Mouse (Mus musculus) ES-E14 (cell line): ENCODE data around the gene Spin1. TPM values are rescaled to one million over a fixed set of nuclear protein-coding genes. Genes with fewer than 3 reads are reported as not detected.
"Not testable (repeated sequence)": the region's sequence is repeated elsewhere in the genome, so short reads cannot be mapped to it uniquely, and the experiment has no call there.

Experiments used
- DNase-seq: peaks from one replicate; pipeline ENCODE4 v3.0.0-alpha.2; 2013; ENCODE audit warnings: low read depth, low spot score
- H3K27ac ChIP-seq: 2 replicates; pipeline ENCODE4 v1.5.1; 2012; ENCODE audit warnings: low read depth, mild to moderate bottlenecking, low read length, moderate library complexity, mixed read lengths; ENCODE audit not compliant: poor library complexity, insufficient read depth, severe bottlenecking
- H3K36me3 ChIP-seq: 2 replicates; pipeline ENCODE4 v1.6.1; 2012; ENCODE audit warnings: mild to moderate bottlenecking, low read length, moderate library complexity, mixed read lengths; ENCODE audit not compliant: control insufficient read depth, poor library complexity, insufficient read depth, severe bottlenecking
- H3K4me1 ChIP-seq, 2 experiments: fragments of 150-350 bp in 1 of 2; sonication (generic) in 1 of 2; 2 replicates each; pipeline ENCODE4 v1.6.1; 2012; ENCODE audit warnings: low read length in 2 of 2, mild to moderate bottlenecking in 1 of 2, mixed read lengths in 1 of 2; ENCODE audit not compliant: control insufficient read depth in 2 of 2, insufficient read depth in 2 of 2, poor library complexity in 1 of 2
- H3K4me3 ChIP-seq, 2 experiments: fragments of 150-350 bp in 1 of 2; sonication (generic) in 1 of 2; 2 replicates each; pipeline ENCODE4 v1.5.1; 2012; ENCODE audit warnings: low read length in 2 of 2, low read depth in 1 of 2, mild to moderate bottlenecking in 1 of 2, mixed read lengths in 1 of 2; ENCODE audit not compliant: insufficient read depth in 1 of 2, poor library complexity in 1 of 2, severe bottlenecking in 1 of 2
- H3K9ac ChIP-seq: 2 replicates; pipeline ENCODE4 v1.6.1; 2012; ENCODE audit warnings: low read depth, mild to moderate bottlenecking, low read length, mixed read lengths; ENCODE audit not compliant: poor library complexity, insufficient read depth, severe bottlenecking
- H3K9me3 ChIP-seq: fragments of 150-350 bp; sonication (generic); 2 replicates; pipeline ENCODE4 v1.6.1; 2012; ENCODE audit warnings: low read depth, mild to moderate bottlenecking, low read length; ENCODE audit not compliant: control insufficient read depth, insufficient read depth
- CHD2 ChIP-seq: IDR thresholded peaks from 2 replicates; pipeline ENCODE4 v1.6.1; 2014; ENCODE audit warnings: mild to moderate bottlenecking, low read depth, low read length, inconsistent platforms
- HCFC1 ChIP-seq: IDR thresholded peaks from 2 replicates; pipeline ENCODE4 v1.6.1; 2012; ENCODE audit warnings: low read length, inconsistent platforms, borderline replicate concordance; ENCODE audit not compliant: insufficient read depth
- MAFK ChIP-seq: IDR thresholded peaks from 2 replicates; pipeline ENCODE4 v1.6.1; 2014; ENCODE audit warnings: mild to moderate bottlenecking, low read depth, low read length, inconsistent platforms; ENCODE audit not compliant: insufficient read depth
- ZC3H11A ChIP-seq: IDR thresholded peaks from 2 replicates; pipeline ENCODE4 v1.6.1; 2012; ENCODE audit warnings: low read depth, mild to moderate bottlenecking, inconsistent platforms, low read length, borderline replicate concordance
- ZNF384 ChIP-seq: IDR thresholded peaks from 2 replicates; pipeline ENCODE4 v1.6.1; 2012; ENCODE audit warnings: low read depth, low read length, inconsistent platforms
- in situ Hi-C, 2 experiments: fragments of 600-800 bp; cut with MboI; formaldehyde crosslinking; loops; one replicate each; pipeline ENCODE4 v1.15.1; 2025; ENCODE audit warnings: low sequenced_read_pairs in 2 of 2, inconsistent platforms in 1 of 2; ENCODE audit not compliant: unreplicated experiment in 2 of 2
- total RNA-seq: library from RNA; depleted of rRNA; stranded (reverse); fragments of 300-350 nt; gene quantifications from 2 replicates; pipeline ENCODE4 v1.2.3, GENCODE M21; 2012

Spin1 gene
- total RNA-seq, 1 experiment = 36.4 TPM

- H3K9ac ChIP-seq = no peak overlapping the region
- H3K9me3 ChIP-seq = no peaks in the 10 kb centered on the region
- no peak for DNase-seq
- H3K36me3 ChIP-seq = peaks cover 13% of the 10 kb centered on the region
- no peak overlapping the region; the same call in 1 of the 2 replicates for H3K27ac ChIP-seq
- TF ChIP-seq MAFK (no peak), CHD2 (no peak), ZNF384 (no peak), HCFC1 (no peak), ZC3H11A (no peak)
- in situ Hi-C loops = no loop called here
- peaks cover 2 to 8% of the 10 kb centered on the region in 2 experiments; a peak in 3 of 4 replicates for H3K4me1 ChIP-seq
- H3K4me3 ChIP-seq = no peak overlapping the region
Measured at GRCm38 (mm10) chr13:51109517-51109916, 8.8 kb downstream of the Spin1 start.

DNA sequence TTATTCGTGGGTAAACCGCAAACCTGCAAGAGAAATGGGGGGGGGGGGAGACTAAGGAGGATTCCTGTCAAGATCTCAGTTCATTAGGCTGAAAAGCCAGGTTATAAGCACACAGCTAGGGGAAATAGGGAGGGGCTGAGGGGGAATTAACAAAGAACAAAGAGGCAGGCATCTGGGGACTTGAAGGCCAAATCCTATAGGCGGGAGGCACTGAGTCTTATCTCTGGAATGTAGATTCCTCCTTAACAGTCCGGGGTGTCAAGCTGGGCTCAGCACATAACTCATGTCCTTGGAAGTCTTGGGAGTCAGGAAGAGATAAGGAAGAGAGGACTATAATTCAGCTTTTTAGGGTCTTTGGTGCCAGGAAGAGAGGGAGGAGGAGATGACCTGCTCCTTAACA, 13.7 kb downstream of the Spin1 start:
- in situ Hi-C loops, H3K36me3 ChIP-seq, H3K27ac ChIP-seq, DNase-seq, H3K9ac ChIP-seq, H3K4me3 ChIP-seq, H3K9me3 ChIP-seq: not testable (repeated sequence)
- peaks cover 10 to 23% of the 10 kb centered on the region in 2 experiments for H3K4me1 ChIP-seq
- 0 out of 2 replicates have a peak, but pooled peaks have one; percentile 17 for TF ChIP-seq CHD2

GRCm38 (mm10) chr13:51115762-51116161, 15.1 kb downstream of the Spin1 start:
- no peak overlapping the region for H3K27ac ChIP-seq
- in situ Hi-C loops = no loop called here
- TF ChIP-seq CHD2 (no peak), ZC3H11A (no peak), ZNF384 (no peak), HCFC1 (no peak), MAFK (no peak)

DNA sequence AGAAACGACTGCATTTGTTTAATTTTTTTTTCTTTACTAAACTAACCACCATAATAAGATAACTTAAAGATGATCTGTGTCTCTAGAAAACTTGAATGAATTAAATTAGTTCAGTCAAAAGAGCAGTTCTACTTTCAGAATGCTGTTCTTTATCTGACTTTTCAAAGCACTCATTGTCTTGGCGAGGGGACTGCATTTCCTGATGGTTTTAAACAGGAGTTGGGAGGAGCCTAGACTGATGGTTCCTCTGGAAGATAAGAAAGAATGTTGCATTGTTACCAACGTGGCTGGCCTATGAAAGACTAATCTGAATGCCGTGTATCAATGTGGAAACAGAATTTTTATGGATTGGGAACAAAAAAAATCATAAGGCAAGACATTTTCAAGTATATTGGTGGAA, 20.1 kb downstream of the Spin1 start:
- in situ Hi-C loops = no loop called here
- no peaks in the 10 kb centered on the region for H3K9me3 ChIP-seq
- DNase-seq = no peak
- no peak overlapping the region for H3K4me3 ChIP-seq
- peak overlapping the region; percentile 48; the same call in 1 of the 2 replicates for H3K27ac ChIP-seq
- TF ChIP-seq ZNF384 (no peak), MAFK (no peak), HCFC1 (no peak), CHD2 (no peak), ZC3H11A (no peak)
- H3K4me1 ChIP-seq = peaks cover 32 to 41% of the 10 kb centered on the region in 2 experiments
- H3K36me3 ChIP-seq = peaks cover 2% of the 10 kb centered on the region; the same call in 1 of the 2 replicates
- H3K9ac ChIP-seq = no peak overlapping the region

More at GRCm38 (mm10) chr13:51115762-51116161, 15.1 kb downstream of the Spin1 start:
- DNase-seq = no peak
- H3K9me3 ChIP-seq = no peaks in the 10 kb centered on the region
- H3K36me3 ChIP-seq = peaks cover 2% of the 10 kb centered on the region; the same call in 1 of the 2 replicates
- no peak overlapping the region for H3K9ac ChIP-seq
- H3K4me1 ChIP-seq = peaks cover 18 to 32% of the 10 kb centered on the region in 2 experiments
- H3K4me3 ChIP-seq = no peak overlapping the region

GRCm38 (mm10) chr13:51121966-51122365, 21.3 kb downstream of the Spin1 start:
- peaks cover 40 to 41% of the 10 kb centered on the region in 2 experiments for H3K4me1 ChIP-seq
- in situ Hi-C loops = no loop called here
- peaks cover 2% of the 10 kb centered on the region; the same call in 1 of the 2 replicates for H3K36me3 ChIP-seq
- no peak overlapping the region for H3K9ac ChIP-seq
- H3K27ac ChIP-seq = peak overlapping the region; percentile 32; the same call in 1 of the 2 replicates
- TF ChIP-seq ZNF384 = no peak
- no peak for TF ChIP-seq CHD2
- no peak for TF ChIP-seq HCFC1
- TF ChIP-seq ZC3H11A = no peak
- no peak for TF ChIP-seq MAFK
- H3K9me3 ChIP-seq = no peaks in the 10 kb centered on the region
- DNase-seq = no peak
- H3K4me3 ChIP-seq = no peak overlapping the region
